Mouse (Mus musculus) ES-E14 (cell line): Measurements from ENCODE around the gene Blcap. TPM values are rescaled to one million over a fixed set of nuclear protein-coding genes. Genes with fewer than 3 reads are reported as not detected.

Experiments used
- DNase-seq: peaks from one replicate; pipeline ENCODE4 v3.0.0-alpha.2; 2013; ENCODE audit warnings: low read depth, low spot score
- H3K27ac ChIP-seq: 2 replicates; pipeline ENCODE4 v1.5.1; 2012; ENCODE audit warnings: low read depth, mild to moderate bottlenecking, low read length, moderate library complexity, mixed read lengths; ENCODE audit not compliant: poor library complexity, insufficient read depth, severe bottlenecking
- H3K36me3 ChIP-seq: 2 replicates; pipeline ENCODE4 v1.6.1; 2012; ENCODE audit warnings: mild to moderate bottlenecking, low read length, moderate library complexity, mixed read lengths; ENCODE audit not compliant: control insufficient read depth, poor library complexity, insufficient read depth, severe bottlenecking
- H3K4me1 ChIP-seq, 2 experiments: fragments of 150-350 bp in 1 of 2; sonication (generic) in 1 of 2; 2 replicates each; pipeline ENCODE4 v1.6.1; 2012; ENCODE audit warnings: low read length in 2 of 2, mild to moderate bottlenecking in 1 of 2, mixed read lengths in 1 of 2; ENCODE audit not compliant: control insufficient read depth in 2 of 2, insufficient read depth in 2 of 2, poor library complexity in 1 of 2
- H3K4me3 ChIP-seq, 2 experiments: fragments of 150-350 bp in 1 of 2; sonication (generic) in 1 of 2; 2 replicates each; pipeline ENCODE4 v1.5.1; 2012; ENCODE audit warnings: low read length in 2 of 2, low read depth in 1 of 2, mild to moderate bottlenecking in 1 of 2, mixed read lengths in 1 of 2; ENCODE audit not compliant: insufficient read depth in 1 of 2, poor library complexity in 1 of 2, severe bottlenecking in 1 of 2
- H3K9ac ChIP-seq: 2 replicates; pipeline ENCODE4 v1.6.1; 2012; ENCODE audit warnings: low read depth, mild to moderate bottlenecking, low read length, mixed read lengths; ENCODE audit not compliant: poor library complexity, insufficient read depth, severe bottlenecking
- H3K9me3 ChIP-seq: fragments of 150-350 bp; sonication (generic); 2 replicates; pipeline ENCODE4 v1.6.1; 2012; ENCODE audit warnings: low read depth, mild to moderate bottlenecking, low read length; ENCODE audit not compliant: control insufficient read depth, insufficient read depth
- CHD2 ChIP-seq: IDR thresholded peaks from 2 replicates; pipeline ENCODE4 v1.6.1; 2014; ENCODE audit warnings: mild to moderate bottlenecking, low read depth, low read length, inconsistent platforms
- HCFC1 ChIP-seq: IDR thresholded peaks from 2 replicates; pipeline ENCODE4 v1.6.1; 2012; ENCODE audit warnings: low read length, inconsistent platforms, borderline replicate concordance; ENCODE audit not compliant: insufficient read depth
- MAFK ChIP-seq: IDR thresholded peaks from 2 replicates; pipeline ENCODE4 v1.6.1; 2014; ENCODE audit warnings: mild to moderate bottlenecking, low read depth, low read length, inconsistent platforms; ENCODE audit not compliant: insufficient read depth
- ZC3H11A ChIP-seq: IDR thresholded peaks from 2 replicates; pipeline ENCODE4 v1.6.1; 2012; ENCODE audit warnings: low read depth, mild to moderate bottlenecking, inconsistent platforms, low read length, borderline replicate concordance
- ZNF384 ChIP-seq: IDR thresholded peaks from 2 replicates; pipeline ENCODE4 v1.6.1; 2012; ENCODE audit warnings: low read depth, low read length, inconsistent platforms
- in situ Hi-C, 2 experiments: fragments of 600-800 bp; cut with MboI; formaldehyde crosslinking; loops; one replicate each; pipeline ENCODE4 v1.15.1; 2025; ENCODE audit warnings: low sequenced_read_pairs in 2 of 2, inconsistent platforms in 1 of 2; ENCODE audit not compliant: unreplicated experiment in 2 of 2
- total RNA-seq: library from RNA; depleted of rRNA; stranded (reverse); fragments of 300-350 nt; gene quantifications from 2 replicates; pipeline ENCODE4 v1.2.3, GENCODE M21; 2012

Blcap gene
- total RNA-seq, 1 experiment, result 42.4 TPM

DNA sequence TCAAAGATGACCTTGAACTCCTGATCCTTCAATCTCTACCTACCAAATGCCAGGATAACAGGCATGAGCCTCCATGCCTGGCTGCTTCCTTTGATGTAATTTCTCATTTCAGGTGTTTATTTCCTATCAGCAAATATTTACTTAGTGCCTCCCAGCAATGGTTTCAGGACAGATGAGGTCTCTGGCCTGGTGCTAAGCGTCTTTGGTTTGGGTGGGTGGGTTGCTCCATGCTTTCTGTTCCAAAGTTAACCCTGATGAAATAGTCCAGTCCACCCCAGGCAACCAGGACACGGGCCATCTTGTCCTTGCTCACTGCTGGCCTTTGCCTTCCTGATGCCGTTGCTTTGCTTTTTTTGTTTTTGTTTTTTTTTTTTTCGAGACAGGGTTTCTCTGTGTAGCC lies 20.8 kb downstream of the Blcap start:
- H3K4me1 ChIP-seq, result no peaks in the 10 kb centered on the region
- H3K27ac ChIP-seq, result no peak overlapping the region
- H3K9me3 ChIP-seq, result no peaks in the 10 kb centered on the region
- peaks cover 4% of the 10 kb centered on the region; the same call in 1 of the 2 replicates for H3K36me3 ChIP-seq
- H3K9ac ChIP-seq, result no peak overlapping the region
- H3K4me3 ChIP-seq, result no peak overlapping the region
- in situ Hi-C loops, result loop anchor here in 1 of 2 experiments (10.0 kb wide), 1 partner anchor 215 kb away; no protein-coding TSS in a partner anchor
- DNase-seq, result no peak
- TF ChIP-seq ZC3H11A (no peak), MAFK (no peak), CHD2 (no peak), HCFC1 (no peak), ZNF384 (no peak)

DNA sequence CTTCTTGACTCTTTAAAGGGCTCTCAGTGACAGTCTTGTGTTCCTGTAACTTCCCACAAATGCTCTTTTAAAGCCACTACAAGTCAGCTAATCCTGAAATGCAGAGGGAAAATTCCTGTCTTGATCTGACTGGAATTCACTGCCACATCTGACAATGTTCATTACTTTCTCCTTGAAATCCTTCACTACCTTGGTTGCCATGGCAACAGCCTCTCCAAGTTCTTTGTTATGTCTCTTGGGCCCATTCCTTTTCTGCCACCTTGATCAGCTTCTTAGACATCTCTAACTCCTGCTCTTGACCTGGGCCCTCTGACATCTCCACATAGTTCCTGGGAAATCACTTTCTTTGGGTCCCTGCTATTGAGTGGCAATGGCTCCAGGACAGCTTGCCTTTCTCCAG lies 24.4 kb downstream of the Blcap start:
- H3K9me3 ChIP-seq, result no peaks in the 10 kb centered on the region
- DNase-seq, result no peak
- no peak overlapping the region for H3K27ac ChIP-seq
- H3K4me1 ChIP-seq, result no peaks in the 10 kb centered on the region
- no peak overlapping the region for H3K9ac ChIP-seq
- in situ Hi-C loops, result no loop called here
- TF ChIP-seq ZNF384 (no peak), HCFC1 (no peak), CHD2 (no peak), ZC3H11A (no peak), MAFK (no peak)
- no peak overlapping the region for H3K4me3 ChIP-seq
- peaks cover 6% of the 10 kb centered on the region; the same call in 1 of the 2 replicates for H3K36me3 ChIP-seq

DNA sequence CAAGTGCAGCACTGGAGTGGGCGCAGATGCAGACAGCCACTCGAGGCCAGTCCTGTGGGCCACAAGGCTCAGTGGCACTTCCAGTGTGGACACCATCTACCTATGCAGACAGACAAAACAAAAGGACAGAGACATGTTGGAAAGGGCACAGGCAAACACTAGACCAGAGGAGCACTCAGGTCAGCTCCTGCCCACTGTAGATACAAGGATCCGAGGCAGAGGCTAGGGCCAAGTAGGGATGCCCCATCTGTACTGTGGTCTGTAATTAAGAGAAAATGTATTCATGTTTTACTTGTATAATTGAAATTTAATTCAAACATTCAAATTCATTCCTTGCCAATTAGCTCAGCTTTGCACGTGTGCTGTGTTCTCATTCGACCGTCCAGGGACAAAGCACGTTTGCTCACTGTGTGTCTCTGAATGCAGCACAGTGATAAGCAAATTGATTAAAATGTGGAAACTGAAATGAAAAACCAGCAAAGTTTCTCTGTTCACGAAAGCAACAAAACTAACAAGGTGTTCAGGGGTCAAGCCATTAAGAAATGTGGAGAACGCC lies 26.7 kb downstream of the Blcap start:
- DNase-seq, result no peak
- in situ Hi-C loops, result no loop called here
- Histone ChIP-seq H3K9me3 (no peaks in the 10 kb centered on the region), H3K4me1 (no peaks in the 10 kb centered on the region; a peak in 1 of 4 replicates), H3K27ac (no peak overlapping the region), H3K36me3 (peaks cover 6% of the 10 kb centered on the region; the same call in 1 of the 2 replicates), H3K4me3 (no peak overlapping the region), H3K9ac (no peak overlapping the region)
- TF ChIP-seq ZC3H11A, result no peak
- TF ChIP-seq HCFC1, result no peak
- no peak for TF ChIP-seq MAFK
- TF ChIP-seq CHD2, result no peak
- no peak for TF ChIP-seq ZNF384

DNA sequence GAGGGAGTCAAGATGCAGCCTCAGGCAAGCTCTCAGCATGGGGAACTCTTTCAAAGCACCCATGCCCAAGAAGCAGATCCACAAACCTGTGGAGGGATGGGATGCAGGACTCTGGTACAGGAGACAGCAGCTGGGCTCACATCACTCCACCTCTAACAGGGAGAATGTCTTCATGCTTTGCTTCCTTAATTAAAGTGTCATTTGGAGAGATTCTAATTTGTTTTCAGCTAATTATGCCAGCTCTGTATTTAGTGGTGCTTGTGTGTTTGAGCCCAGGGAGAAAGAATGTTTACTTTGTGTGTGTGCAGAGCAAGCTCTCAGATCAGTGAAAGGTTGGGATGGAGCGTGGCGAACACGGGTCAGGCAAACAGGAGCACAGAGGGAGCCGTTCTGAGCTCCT lies 28.7 kb downstream of the Blcap start:
- Histone ChIP-seq H3K36me3 (peaks cover 2% of the 10 kb centered on the region; the same call in 1 of the 2 replicates), H3K4me3 (no peak overlapping the region), H3K9me3 (no peaks in the 10 kb centered on the region), H3K9ac (no peak overlapping the region), H3K27ac (no peak overlapping the region), H3K4me1 (no peaks in the 10 kb centered on the region; a peak in 1 of 4 replicates)
- no peak for DNase-seq
- no peak for TF ChIP-seq ZNF384
- no peak for TF ChIP-seq HCFC1
- in situ Hi-C loops, result no loop called here

DNA sequence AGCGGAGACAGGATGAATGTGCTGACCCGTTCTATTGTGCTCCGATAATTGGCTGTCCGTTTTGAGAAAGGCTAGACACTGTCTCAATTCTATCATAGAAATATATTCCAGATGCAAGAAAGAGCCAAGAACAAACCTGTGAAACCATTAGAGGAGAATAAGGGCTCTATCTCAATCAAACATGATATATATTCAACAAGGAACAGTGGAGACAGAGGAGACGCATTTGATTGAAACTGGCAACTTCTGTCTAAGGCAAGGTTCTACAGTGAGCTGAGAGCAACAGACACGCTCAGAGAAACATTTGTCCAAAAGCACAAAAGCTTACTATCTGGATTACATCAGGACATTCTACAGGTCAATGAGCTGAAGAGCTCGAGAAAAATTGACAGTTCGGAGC lies 29.4 kb downstream of the Blcap start:
- TF ChIP-seq ZC3H11A (no peak), CHD2 (no peak), HCFC1 (no peak), ZNF384 (no peak), MAFK (no peak)
- no peak overlapping the region for H3K4me3 ChIP-seq
- H3K4me1 ChIP-seq, result no peaks in the 10 kb centered on the region; a peak in 1 of 4 replicates
- no peaks in the 10 kb centered on the region for H3K9me3 ChIP-seq
- H3K27ac ChIP-seq, result no peak overlapping the region
- in situ Hi-C loops, result no loop called here
- no peak for DNase-seq
- H3K36me3 ChIP-seq, result peaks cover 2% of the 10 kb centered on the region; the same call in 1 of the 2 replicates
- no peak overlapping the region for H3K9ac ChIP-seq
